Mouse (Mus musculus) neutrophil, adult 5-6 weeks (primary cell): Measurements from ENCODE around the gene Prkcb. TPM values are rescaled to one million over a fixed set of nuclear protein-coding genes. Genes with fewer than 3 reads are reported as not detected.

Experiments used
- ATAC-seq: fragments of 151-379, 151-347 bp; 2 replicates; pipeline ENCODE4 v1.8.0; 2017; ENCODE audit warnings: mild to moderate bottlenecking, moderate TSS enrichment; ENCODE audit not compliant: insufficient number of reproducible peaks, poor library complexity, low FRiP score, severe bottlenecking; ENCODE audit errors: extremely low read depth
- total RNA-seq: library from RNA; stranded (forward); fragments of 200-1000 nt; gene quantifications from 2 replicates; pipeline ENCODE4 v1.2.3, GENCODE M21; 2017

Gene Prkcb
- total RNA-seq, 1 experiment from 2014 or later, result 446 TPM

DNA sequence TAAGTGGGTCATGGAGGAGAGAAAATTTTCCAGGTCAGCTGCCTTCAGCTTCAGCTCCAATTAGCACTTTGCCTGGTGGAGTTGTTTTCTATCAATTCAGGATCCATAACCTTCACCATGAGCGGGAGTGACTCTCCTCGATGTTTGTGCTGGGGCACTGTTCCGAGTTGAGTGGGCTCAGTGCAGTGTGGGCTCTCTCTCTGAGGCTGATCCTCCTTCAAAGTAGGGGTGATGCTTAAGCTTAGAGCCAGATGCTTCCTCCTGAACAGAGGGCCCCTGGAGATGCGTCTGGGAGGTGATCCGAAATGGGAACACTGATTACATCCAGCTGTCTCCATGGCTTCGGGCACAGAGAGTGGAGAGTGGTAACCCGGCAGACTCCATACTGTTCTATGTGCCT is 308.8 kb downstream of the Prkcb start:
- ATAC-seq, result no peak

GRCm38 (mm10) chr7:122600856-122601255 is 312.3 kb downstream of the Prkcb start:
- no peak for ATAC-seq

- ATAC-seq, result no peak
These were observed 316.5 kb downstream of the Prkcb start for GRCm38 (mm10) chr7:122605066-122605465.

GRCm38 (mm10) chr7:122609420-122609819 is 320.9 kb downstream of the Prkcb start:
- ATAC-seq, result no peak

- ATAC-seq, result no peak
These were observed 321.6 kb downstream of the Prkcb start for GRCm38 (mm10) chr7:122610161-122610560.

GRCm38 (mm10) chr7:122613876-122614275 is 325.3 kb downstream of the Prkcb start:
- no peak for ATAC-seq

DNA sequence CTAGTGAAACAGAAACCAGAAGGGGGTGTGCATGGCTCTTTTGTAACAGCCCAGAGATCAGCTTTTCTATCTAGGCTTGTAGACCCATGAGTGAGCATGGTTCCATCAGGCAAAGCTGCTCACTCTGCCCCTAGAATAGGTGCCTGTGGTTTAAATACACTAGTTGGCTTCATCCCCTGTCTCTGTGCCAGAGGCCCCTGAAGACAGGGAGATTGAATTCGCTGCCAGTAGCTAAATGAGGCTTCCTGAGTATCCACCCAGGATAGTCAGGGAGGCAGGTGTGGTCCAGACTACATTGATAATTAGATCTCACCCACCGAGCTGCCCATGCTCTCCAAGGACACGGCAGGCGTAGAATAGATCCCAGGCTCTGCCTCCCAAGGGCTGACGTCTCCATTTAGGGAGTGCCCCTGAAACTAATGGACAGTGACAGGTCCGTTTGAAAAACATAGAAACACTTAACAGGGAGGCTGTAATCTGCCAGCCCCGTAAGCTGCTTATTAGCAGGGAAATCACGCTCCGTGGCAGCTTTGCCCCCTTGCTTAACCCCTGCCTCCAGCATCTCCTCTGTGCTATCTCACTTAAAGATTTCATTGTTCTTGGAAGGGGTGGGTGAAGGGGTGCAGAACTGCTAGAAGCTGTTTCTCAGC is 333.7 kb downstream of the Prkcb start:
- no peak for ATAC-seq

GRCm38 (mm10) chr7:122623753-122624152 is 335.2 kb downstream of the Prkcb start:
- ATAC-seq, result no peak

DNA sequence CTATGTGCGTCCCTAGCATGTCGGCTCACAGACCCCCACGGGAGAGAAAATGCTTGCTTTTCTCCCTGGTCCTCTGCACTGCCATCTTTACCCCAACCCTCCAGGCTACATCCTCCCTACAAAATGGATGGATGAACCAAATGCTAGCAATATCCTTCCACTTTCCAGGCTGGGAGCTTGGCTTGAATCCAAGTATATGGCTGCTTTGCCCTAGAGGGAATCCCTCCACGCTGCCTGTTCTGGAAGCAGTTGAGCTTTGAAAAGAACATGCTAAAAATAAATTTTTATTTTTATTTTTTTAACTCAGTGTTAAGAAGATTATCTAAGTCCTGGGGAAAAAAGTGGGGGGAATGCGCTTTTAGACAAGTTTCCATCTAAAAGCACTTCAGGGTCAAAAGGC is 339.5 kb downstream of the Prkcb start:
- ATAC-seq, result no peak

GRCm38 (mm10) chr7:122630386-122630785 is 341.8 kb downstream of the Prkcb start:
- no peak for ATAC-seq

DNA sequence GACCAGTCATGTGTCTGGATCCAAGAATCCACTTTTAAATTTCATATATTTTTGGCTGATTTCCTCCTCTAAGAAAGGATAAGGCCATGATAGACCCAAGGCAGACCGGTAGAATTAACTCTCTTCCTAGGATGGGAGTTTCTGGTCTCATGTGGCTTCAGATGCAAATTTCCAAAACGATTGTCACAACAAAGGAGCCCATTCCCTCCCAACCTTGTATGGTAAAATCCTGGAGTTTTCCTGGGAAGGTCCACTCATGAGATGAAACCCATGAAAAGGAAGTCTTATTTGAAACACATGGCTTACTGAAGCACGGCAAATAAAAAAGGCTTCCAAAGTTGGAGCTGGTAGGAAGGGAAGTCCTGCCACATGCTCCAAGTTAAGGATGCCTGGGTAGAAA is 342.6 kb downstream of the Prkcb start:
- ATAC-seq, result no peak

DNA sequence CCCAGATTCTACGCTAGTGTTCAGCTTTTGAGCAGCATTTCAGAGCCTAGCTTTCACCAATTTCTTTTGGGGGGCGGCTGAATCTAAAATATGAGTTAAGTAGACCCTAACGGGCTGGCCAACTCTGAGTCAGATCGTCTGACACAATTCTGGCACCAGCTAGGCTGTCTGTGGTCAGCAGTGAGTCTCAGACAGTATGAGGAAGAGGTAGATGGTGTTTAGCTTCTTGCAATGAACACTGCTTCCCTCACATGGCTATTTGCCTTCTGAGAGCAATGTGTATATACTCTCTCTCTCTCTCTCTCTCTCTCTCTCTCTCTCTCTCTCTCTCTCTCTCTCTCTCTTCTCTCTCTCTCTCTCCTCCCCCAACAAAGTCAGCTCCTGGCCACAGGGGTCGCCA is 344.4 kb downstream of the Prkcb start:
- ATAC-seq, result no peak

DNA sequence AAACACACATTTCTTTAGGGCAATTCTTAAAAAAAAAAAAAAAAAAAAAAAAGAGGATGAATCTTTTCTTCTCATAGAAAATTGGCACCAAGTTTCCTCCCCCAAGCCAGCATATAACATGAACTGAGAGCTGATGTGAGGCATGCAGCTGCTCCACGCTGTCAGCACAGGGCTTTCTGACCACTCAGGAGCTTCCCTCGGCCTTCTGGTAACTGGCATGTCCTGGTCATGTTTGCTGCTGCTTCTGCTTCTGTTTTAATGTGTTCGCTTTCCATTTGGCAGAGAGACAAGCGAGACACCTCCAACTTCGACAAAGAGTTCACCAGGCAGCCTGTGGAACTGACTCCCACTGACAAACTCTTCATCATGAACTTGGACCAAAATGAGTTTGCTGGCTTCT is 344.9 kb downstream of the Prkcb start:
- no peak for ATAC-seq

DNA sequence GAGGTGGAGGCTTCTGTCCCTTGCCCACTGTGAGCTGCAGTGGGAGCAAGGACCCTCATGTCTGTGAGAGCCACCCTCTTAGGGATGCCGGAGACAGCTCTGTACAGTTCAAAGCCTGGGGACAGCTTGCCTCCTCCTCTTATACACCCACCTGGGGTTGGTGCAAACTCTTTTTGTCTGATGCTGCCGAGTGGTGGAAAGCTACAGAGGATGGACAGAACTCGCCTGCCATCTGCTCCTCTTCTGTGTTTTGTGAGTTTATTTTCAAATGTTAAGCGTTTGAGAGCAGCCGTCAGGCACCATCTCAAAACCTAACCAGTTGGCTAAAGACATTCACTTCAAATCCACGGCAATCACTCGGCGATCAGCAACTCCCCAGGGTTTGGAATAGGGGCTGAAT is 355.1 kb downstream of the Prkcb start:
- ATAC-seq, result no peak

- no peak for ATAC-seq
These were observed 360.8 kb downstream of the Prkcb start for GRCm38 (mm10) chr7:122649306-122649705.

GRCm38 (mm10) chr7:122652523-122652922 is 364.0 kb downstream of the Prkcb start:
- no peak for ATAC-seq

- no peak for ATAC-seq
These were observed 368.1 kb downstream of the Prkcb start for GRCm38 (mm10) chr7:122656671-122657070.

DNA sequence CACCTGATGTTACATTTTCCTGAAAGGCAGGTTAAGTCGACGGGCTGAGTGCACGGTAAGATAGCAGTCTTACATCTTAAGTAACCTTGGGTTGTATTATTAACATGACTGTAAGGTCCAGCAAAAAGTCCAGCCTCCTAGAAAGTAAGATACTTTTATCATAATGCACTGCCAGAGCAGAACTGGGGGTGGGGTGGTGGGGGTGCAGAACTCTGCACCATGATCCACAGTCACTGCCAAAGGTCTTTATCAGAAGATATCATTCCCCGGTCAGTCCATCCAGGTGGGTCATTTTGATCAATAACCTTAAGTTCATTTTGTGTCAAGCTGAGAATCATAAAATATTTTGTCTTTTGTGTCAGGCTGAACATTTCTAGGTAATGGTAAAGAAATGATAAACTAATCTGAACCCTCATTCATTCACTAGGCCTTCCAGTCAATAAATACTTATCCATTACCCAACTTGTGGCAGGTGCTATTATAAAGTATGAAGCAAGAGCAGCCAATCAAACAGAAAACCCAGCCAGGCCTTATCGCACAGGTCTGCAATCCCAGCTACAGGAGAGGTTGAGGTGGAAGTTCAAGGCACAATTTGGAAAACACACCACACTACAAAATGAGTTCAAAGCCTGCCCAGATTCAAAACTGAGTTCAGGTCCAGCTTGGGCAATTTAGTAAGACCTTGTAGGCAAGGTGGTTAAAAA is 369.0 kb downstream of the Prkcb start:
- no peak for ATAC-seq

DNA sequence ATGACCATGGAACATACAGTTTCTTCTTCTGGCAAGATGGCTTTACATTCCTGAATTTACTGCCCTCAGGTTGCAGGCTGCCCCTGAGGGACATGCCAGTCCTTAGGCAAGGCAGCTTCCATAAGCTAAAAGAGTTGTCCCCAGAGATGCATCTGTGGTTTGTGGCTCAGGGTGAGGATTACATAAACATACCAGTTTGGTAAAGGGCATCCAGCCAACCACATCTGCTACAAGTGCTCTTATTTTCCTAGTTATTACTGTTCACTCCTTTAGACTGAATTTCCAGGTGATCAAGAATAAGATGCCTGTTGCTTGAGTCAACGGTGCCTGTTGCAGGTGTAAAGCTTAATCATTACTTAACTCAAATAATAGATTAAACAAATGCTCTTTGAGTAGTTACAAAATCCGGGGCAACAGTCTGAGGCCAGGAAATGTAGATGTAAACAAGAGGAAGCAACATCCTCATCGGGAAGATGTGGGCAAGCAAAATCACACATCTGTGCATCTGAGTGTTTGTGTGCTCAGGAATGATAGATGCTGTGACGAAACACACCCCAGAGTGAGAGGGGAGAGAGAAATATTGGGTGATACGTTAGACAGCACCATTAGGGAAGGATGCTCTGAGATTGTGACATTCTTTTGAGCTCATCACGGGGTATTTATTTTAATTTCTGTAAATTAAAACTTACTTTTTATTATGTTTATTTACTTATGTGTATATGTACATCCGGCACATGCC is 376.9 kb downstream of the Prkcb start:
- ATAC-seq, result no peak

DNA sequence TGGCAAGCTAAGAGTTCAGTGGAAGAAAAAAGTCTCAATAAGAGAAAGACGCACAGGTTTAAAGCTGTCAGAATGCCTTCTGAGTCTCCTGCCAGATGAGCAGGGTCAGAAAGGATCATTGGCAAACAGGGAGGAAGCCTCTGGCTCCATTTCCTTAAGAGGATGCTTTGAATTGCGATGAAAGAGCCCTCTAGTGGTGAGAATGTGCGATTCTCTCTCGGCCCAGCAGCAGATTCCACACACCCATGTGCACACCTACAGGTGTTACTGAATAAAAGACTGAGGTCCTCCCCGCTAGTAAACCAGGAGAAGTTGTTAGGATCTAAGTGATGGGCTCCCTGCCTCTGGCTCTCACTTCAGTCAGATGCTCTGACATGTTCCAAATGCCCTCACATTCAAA is 379.4 kb downstream of the Prkcb start:
- ATAC-seq, result no peak
